Mouse (Mus musculus): ENCODE data around the gene Senp6. TPM values are rescaled to one million over a fixed set of nuclear protein-coding genes. Genes with fewer than 3 reads are reported as not detected.
"Not testable (repeated sequence)": the region's sequence is repeated elsewhere in the genome, so short reads cannot be mapped to it uniquely, and the experiment has no call there.

Gene Senp6
- total and polyA plus RNA-seq, 3 experiments: 77.4 to 255 (median 193) TPM

GRCm38 (mm10) chr9:80026581-80027021 is 40.1 kb upstream of the Senp6 start:
- Histone ChIP-seq H3K9me3 (replicated peaks) (peaks cover 18% of the 10 kb centered on the region), H3K36me3 (replicated peaks) (no peaks in the 10 kb centered on the region), H3K27me3 (ENCODE audit: insufficient read depth, low read length) (peaks cover 6% of the 10 kb centered on the region), H3K4me1 (ENCODE audit: insufficient read depth, low read depth, low read length) (peaks cover under 1% of the 10 kb centered on the region; the same call in 1 of the 2 replicates), H3K4me3 (ENCODE audit: low read depth, low read length) (no peak overlapping the region)
- TF ChIP-seq GATA1 (IDR thresholded peaks at IDR 0.05; ENCODE audit: borderline replicate concordance, low read length): no peak
- TF ChIP-seq TAL1 (conservative IDR thresholded peaks at IDR 0.05; ENCODE audit: low read depth, low read length): no peak
- no peak for TF ChIP-seq GATA2 (IDR thresholded peaks at IDR 0.05; ENCODE audit: borderline replicate concordance, low read depth, low read length)
- no peak for TF ChIP-seq POLR2AphosphoS5 (IDR thresholded peaks at IDR 0.05; ENCODE audit: insufficient replicate concordance, low read depth, low read length)
- no peak for TF ChIP-seq CTCF (IDR thresholded peaks at IDR 0.05; ENCODE audit: low read depth, low read length)
- ATAC-seq (ENCODE audit: extremely low read depth, insufficient number of reproducible peaks, low FRiP score, poor library complexity, severe bottlenecking) (no peak), DNase-seq (ENCODE audit: low spot score) (no peak)

DNA sequence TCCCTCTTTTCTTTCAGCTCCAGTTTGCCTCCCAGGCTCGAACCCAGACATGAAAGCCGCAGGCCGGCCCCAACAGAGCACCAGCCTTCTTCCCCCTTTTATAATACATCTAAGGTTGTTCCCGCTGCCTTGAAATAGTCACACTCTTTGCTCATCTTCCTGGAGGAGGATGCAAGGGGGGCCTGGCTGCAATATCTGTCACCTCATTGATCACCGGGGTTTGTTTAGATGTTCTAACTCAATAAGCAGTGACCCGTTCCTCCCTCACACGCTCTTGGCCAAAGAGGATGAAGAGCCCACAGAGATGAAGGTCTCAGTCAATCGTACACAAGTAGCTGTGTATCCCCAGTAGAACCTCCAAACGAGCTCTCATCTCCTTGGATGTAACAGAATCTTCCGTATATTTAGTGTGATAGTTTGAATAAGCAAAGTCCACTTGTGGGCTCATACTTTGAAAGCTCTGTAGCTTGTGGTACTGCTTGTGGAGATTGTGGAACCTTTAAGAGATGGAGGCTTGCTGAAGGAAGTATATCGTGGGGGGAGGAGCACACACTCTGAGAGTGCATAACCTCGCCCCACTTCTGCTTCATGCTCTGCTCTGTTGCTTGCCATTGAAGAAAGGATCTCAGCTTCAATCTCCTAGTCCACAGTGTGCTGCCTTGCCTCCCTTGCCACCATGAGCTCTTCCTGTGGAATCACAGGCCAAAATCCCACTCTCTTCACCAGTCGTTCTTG is 29.3 kb upstream of the Senp6 start:
- no peak for ATAC-seq (ENCODE audit: extremely low read depth, insufficient number of reproducible peaks, low FRiP score, poor library complexity, severe bottlenecking)
- Histone ChIP-seq H3K27me3 (ENCODE audit: insufficient read depth, low read length) (peaks cover 5% of the 10 kb centered on the region; the same call in 1 of the 2 replicates), H3K4me1 (ENCODE audit: insufficient read depth, low read depth, low read length) (no peaks in the 10 kb centered on the region), H3K4me3 (ENCODE audit: low read depth, low read length) (no peak overlapping the region), H3K36me3 (replicated peaks) (no peaks in the 10 kb centered on the region), H3K9me3 (replicated peaks) (peaks cover 5% of the 10 kb centered on the region)
- no peak for DNase-seq (ENCODE audit: low spot score)
- no peak for TF ChIP-seq GATA2 (IDR thresholded peaks at IDR 0.05; ENCODE audit: borderline replicate concordance, low read depth, low read length)

- H3K4me1 ChIP-seq (ENCODE audit: insufficient read depth, low read depth, low read length): no peaks in the 10 kb centered on the region
- no peak overlapping the region for H3K4me3 ChIP-seq (ENCODE audit: low read depth, low read length)
- DNase-seq (ENCODE audit: low spot score): no peak
- no peak for TF ChIP-seq TAL1 (conservative IDR thresholded peaks at IDR 0.05; ENCODE audit: low read depth, low read length)
- no peak for TF ChIP-seq GATA1 (IDR thresholded peaks at IDR 0.05; ENCODE audit: borderline replicate concordance, low read length)
- peaks cover 5% of the 10 kb centered on the region; the same call in 1 of the 2 replicates for H3K27me3 ChIP-seq (ENCODE audit: insufficient read depth, low read length)
- H3K9me3 ChIP-seq (replicated peaks): peaks cover 3% of the 10 kb centered on the region
- no peak for ATAC-seq (ENCODE audit: extremely low read depth, insufficient number of reproducible peaks, low FRiP score, poor library complexity, severe bottlenecking)
- H3K36me3 ChIP-seq (replicated peaks): no peaks in the 10 kb centered on the region
Measured at GRCm38 (mm10) chr9:80037997-80038383, 28.7 kb upstream of the Senp6 start.

DNA sequence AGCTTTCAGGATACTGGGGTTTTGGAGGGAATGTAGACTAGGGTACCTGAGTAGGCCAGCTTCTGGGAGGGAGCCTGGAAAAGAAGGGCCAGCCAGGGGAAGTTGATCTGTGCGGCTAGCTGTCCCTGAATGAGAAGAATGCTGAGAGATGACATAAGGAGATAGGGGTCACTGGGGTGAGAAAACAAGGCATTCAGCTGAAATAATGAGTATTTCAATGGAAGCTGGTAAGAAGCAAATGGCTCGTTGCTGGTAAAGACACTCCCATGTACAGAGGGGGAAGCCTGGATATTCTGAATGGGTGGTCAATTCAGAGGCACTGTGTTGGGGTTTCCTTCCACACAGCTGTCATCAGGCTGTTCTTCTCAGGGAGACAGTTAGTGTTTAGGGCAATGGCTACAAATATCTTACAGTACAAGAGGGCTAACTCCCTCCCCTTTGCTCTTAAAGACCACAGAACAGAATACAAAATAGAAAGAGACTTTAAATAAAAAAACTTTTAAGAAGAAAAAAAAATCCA is 27.3 kb upstream of the Senp6 start:
- ATAC-seq (ENCODE audit: extremely low read depth, insufficient number of reproducible peaks, low FRiP score, poor library complexity, severe bottlenecking) (no peak), DNase-seq (ENCODE audit: low spot score) (no peak)
- TF ChIP-seq GATA2 (IDR thresholded peaks at IDR 0.05; ENCODE audit: borderline replicate concordance, low read depth, low read length): no peak
- TF ChIP-seq POLR2AphosphoS5 (IDR thresholded peaks at IDR 0.05; ENCODE audit: insufficient replicate concordance, low read depth, low read length): no peak
- no peak for TF ChIP-seq CTCF (IDR thresholded peaks at IDR 0.05; ENCODE audit: low read depth, low read length)
- TF ChIP-seq TAL1 (conservative IDR thresholded peaks at IDR 0.05; ENCODE audit: low read depth, low read length): no peak
- no peak for TF ChIP-seq GATA1 (IDR thresholded peaks at IDR 0.05; ENCODE audit: borderline replicate concordance, low read length)
- H3K9me3 ChIP-seq (replicated peaks): peaks cover 6% of the 10 kb centered on the region
- no peak overlapping the region for H3K4me3 ChIP-seq (ENCODE audit: low read depth, low read length)
- no peaks in the 10 kb centered on the region for H3K36me3 ChIP-seq (replicated peaks)
- H3K4me1 ChIP-seq (ENCODE audit: insufficient read depth, low read depth, low read length): no peaks in the 10 kb centered on the region
- H3K27me3 ChIP-seq (ENCODE audit: insufficient read depth, low read length): peaks cover 10% of the 10 kb centered on the region

GRCm38 (mm10) chr9:80044301-80044700 is 22.4 kb upstream of the Senp6 start:
- H3K4me3 ChIP-seq (ENCODE audit: low read depth, low read length); DNase-seq (ENCODE audit: low spot score); ATAC-seq (ENCODE audit: extremely low read depth, insufficient number of reproducible peaks, low FRiP score, poor library complexity, severe bottlenecking); H3K27me3 ChIP-seq (ENCODE audit: insufficient read depth, low read length); H3K9me3 ChIP-seq (replicated peaks); H3K4me1 ChIP-seq (ENCODE audit: insufficient read depth, low read depth, low read length); H3K36me3 ChIP-seq (replicated peaks): not testable (repeated sequence)

DNA sequence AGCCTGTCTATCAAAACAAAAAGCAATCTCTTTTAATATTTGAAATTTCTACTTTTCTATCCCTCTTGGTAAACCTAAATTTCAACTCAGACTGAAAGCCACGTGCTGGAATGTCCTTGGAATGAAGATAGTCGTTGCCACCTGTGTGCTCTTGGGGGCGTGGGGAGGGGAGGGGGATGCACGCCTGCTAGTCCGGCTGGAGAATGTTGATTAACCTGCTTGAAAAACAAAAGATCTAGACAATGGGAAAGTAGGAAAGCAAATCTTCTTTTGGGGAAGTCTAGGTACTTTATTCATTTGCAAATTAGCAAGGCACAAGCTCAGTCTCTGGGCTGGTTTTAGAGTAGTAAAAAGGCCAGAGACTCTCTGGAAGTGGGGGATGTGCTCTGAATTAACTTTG is 17.4 kb upstream of the Senp6 start:
- not testable (repeated sequence) for H3K4me1 ChIP-seq (ENCODE audit: insufficient read depth, low read depth, low read length); H3K36me3 ChIP-seq (replicated peaks); H3K4me3 ChIP-seq (ENCODE audit: low read depth, low read length); DNase-seq (ENCODE audit: low spot score); H3K9me3 ChIP-seq (replicated peaks); H3K27me3 ChIP-seq (ENCODE audit: insufficient read depth, low read length); ATAC-seq (ENCODE audit: extremely low read depth, insufficient number of reproducible peaks, low FRiP score, poor library complexity, severe bottlenecking)

- H3K4me3 ChIP-seq (ENCODE audit: low read depth, low read length): no peak overlapping the region
- ATAC-seq (ENCODE audit: extremely low read depth, insufficient number of reproducible peaks, low FRiP score, poor library complexity, severe bottlenecking) (no peak), DNase-seq (ENCODE audit: low spot score) (no peak)
- H3K36me3 ChIP-seq (replicated peaks): no peaks in the 10 kb centered on the region
- peaks cover 11% of the 10 kb centered on the region for H3K4me1 ChIP-seq (ENCODE audit: insufficient read depth, low read depth, low read length)
- TF ChIP-seq POLR2AphosphoS5 (IDR thresholded peaks at IDR 0.05; ENCODE audit: insufficient replicate concordance, low read depth, low read length) (no peak), GATA1 (IDR thresholded peaks at IDR 0.05; ENCODE audit: borderline replicate concordance, low read length) (no peak), GATA2 (IDR thresholded peaks at IDR 0.05; ENCODE audit: borderline replicate concordance, low read depth, low read length) (no peak), CTCF (IDR thresholded peaks at IDR 0.05; ENCODE audit: low read depth, low read length) (no peak), TAL1 (conservative IDR thresholded peaks at IDR 0.05; ENCODE audit: low read depth, low read length) (no peak)
- H3K27me3 ChIP-seq (ENCODE audit: insufficient read depth, low read length): peaks cover 4% of the 10 kb centered on the region; the same call in 1 of the 2 replicates
- peaks cover 6% of the 10 kb centered on the region for H3K9me3 ChIP-seq (replicated peaks)
Measured at GRCm38 (mm10) chr9:80052951-80053350, 13.8 kb upstream of the Senp6 start.

All from G1E (cell line).